Mouse (Mus musculus): Measurements from ENCODE around the gene Spata32.
A peak's percentile ranks its signal among the peaks of the same experiment; 100 is the strongest.

Gene Spata32

DNA sequence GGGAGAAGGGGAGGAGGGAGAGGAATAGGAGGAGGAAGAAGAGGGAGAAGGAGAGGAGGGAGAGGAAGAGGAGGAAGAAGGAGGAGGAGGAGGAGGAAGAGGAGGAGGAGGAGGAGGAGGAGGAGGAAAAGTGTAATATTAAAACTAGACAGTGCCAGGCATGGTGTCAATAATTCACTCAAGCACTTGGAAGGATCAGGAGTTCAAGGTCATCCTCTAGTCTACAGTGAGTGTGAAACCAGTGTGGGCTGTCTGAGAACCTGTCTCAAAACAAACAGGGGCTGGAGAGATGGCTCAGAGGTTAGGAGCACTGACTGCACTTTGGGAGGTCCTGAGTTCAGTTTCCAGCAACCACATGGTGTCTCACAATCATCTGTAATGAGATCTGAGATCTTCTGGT is 15.9 kb downstream of the Spata32 start:
- no peak for DNase-seq (ENCODE audit: low spot score in 2 of 2)

DNA sequence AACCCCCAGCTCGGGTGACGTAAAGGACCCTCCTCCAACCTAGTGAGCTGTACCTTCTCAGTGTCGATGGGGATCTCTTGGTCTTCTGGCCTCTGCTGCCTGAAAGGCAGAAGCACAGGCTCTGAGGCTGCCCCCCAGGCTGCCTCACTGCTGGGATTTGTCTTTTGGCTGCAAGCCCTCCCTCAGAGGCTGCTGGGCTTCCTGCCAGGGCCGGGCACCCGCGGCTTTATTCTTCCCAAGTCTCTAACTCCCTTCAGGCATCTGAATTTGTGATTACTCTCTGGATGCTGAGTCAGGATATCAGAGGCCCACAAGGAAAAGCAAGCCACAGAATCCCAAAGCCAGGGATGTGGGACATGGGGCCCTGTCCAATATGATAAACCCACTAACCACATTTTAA is 16.6 kb downstream of the Spata32 start:
- DNase-seq (ENCODE audit: low spot score in 2 of 2): no peak

DNA sequence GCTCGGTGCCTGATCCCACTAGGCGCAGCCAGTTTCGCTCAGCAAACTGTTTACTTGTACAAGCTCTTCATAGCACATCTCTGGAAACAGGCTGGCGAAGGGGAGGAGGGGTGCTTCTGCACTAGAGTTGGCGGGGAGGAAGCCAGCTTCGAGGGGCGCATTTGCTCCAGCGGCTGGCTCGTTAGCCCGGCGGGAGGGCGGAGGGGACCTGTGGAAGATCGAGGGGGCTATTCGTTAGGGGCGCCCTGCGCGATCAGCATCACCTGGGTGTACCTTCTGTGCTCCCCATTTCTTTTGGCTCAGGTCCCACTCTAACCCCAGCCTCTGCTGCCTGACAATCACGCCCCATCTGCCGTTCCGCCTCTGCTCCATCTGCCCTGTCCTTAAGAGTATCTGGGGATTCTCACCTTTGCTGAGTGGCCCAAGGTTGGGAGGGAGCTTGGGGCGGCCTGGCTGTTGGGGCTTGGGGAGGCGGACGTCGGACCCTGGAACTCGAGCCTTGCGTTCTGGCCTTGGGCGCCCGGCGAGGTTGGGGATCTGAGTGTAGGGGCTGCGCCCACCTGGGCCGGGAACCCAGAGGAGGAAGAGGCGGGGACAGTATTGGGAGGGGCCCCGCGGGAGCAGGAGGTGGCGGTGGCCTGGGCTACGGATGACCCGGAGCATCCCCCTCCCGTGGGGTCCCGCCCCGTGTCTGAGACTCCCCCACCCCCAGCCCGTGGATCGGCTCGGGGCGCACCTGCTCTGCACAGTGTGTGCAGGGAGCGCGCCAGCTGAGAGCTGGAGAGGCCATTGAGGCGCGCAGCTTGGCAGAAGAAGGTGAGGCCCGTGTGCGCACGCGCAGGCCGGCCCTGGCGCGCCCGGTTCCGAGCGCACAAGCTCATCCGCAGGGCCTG is 19.1 kb downstream of the Spata32 start:
- no peak for DNase-seq (ENCODE audit: low spot score in 2 of 2)

- DNase-seq (ENCODE audit: low spot score in 2 of 2): no peak
Observed at GRCm38 (mm10) chr11:103198339-103198738, 19.9 kb downstream of the Spata32 start.

- no peak for DNase-seq (ENCODE audit: low spot score in 2 of 2)
Observed at GRCm38 (mm10) chr11:103197340-103197739, 20.9 kb downstream of the Spata32 start.

DNA sequence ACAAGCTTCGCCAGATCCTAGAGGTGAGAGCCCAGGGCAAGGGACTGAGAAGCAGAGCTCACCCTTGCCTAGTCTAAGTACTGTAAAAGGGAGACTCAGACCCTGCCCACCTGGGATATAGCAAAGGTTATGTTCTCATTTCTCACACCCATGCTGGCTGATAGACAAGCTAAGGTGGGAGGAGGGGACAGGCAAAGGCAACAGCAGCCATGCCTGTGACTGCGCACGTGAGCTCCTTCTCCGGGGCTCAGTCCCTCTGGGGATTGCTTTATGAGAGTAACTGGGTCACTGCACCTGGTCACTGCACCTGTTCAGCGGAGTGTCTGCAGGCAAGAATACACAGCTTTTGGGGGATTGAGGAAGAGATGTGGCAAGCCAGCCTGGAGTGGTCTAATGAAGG is 22.6 kb downstream of the Spata32 start:
- DNase-seq (ENCODE audit: low spot score in 2 of 2): no peak

DNA sequence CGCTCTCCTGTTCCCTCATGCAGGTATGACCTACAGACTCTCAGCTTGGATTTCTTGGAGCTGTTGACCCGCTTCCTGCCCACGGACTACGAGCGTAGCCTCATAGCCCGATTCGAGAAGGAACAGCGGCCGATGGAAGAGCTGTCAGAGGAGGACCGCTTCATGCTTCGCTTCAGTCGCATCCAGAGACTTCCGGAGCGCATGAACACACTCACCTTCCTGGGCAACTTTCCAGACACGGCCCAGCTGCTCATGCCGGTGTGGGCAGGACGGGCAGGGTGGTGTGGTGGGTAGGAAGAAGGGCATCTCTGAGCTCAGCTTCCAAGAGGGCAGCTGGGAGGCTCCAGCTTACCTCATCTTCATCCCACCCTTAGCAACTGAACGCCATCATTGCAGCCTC is 23.0 kb downstream of the Spata32 start:
- no peak for DNase-seq (ENCODE audit: low spot score in 2 of 2)

DNA sequence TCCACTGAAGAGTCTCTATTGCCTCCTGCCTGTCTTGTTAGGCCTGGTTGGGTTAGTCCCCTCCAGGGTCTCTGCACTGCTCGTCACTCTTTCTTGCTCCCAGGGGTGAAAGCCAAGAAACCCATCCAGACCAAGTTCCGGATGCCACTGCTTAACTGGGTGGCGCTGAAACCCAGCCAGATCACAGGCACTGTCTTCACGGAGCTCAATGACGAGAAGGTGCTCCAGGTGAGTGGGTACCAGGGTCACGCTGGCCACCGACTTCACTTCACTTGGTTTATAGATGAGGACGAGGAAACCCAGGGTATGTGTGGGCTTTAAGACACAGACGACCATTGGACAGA is 24.4 kb downstream of the Spata32 start:
- DNase-seq (ENCODE audit: low spot score in 2 of 2): no peak

DNA sequence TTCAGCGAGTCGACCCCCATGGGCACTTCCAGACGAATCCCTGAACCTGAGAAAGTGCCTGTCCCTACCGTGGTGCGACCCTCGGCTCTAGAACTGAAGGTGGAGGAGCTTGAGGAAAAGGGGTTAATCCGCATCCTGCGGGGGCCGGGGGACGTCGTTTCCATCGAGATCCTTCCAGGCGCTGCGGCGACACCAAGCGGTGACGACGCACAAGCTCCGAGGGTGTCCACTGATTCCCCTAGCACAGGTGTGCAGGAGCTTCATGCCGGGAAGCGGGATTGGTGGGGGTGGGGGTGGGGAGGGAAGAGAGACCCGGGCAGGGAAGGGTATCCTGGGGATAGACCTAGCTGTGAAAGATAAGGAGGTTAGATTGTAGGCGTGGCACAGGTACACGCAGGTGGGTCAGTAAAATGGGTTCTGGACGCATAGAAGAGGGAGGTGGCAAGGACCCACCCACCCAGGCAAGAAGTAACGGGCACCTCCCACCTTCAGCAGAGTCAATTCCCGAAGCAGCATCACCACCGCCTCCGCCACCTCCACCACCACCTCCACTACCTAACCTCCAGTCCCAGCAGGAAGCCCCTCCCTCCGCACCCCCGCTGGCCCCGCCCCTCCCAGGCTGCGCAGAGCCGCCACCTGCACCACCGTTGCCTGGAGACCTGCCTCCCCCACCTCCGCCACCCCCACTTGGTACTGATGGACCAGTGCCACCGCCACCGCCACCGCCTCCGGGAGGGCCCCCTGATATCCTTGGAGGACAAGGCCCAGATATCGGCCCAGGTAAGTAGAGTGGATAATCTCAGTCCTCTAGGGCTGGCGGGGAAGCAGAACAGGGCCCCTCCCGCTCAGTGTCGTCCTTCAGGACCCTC is 25.0 kb downstream of the Spata32 start:
- DNase-seq (ENCODE audit: low spot score in 2 of 2): no peak

DNA sequence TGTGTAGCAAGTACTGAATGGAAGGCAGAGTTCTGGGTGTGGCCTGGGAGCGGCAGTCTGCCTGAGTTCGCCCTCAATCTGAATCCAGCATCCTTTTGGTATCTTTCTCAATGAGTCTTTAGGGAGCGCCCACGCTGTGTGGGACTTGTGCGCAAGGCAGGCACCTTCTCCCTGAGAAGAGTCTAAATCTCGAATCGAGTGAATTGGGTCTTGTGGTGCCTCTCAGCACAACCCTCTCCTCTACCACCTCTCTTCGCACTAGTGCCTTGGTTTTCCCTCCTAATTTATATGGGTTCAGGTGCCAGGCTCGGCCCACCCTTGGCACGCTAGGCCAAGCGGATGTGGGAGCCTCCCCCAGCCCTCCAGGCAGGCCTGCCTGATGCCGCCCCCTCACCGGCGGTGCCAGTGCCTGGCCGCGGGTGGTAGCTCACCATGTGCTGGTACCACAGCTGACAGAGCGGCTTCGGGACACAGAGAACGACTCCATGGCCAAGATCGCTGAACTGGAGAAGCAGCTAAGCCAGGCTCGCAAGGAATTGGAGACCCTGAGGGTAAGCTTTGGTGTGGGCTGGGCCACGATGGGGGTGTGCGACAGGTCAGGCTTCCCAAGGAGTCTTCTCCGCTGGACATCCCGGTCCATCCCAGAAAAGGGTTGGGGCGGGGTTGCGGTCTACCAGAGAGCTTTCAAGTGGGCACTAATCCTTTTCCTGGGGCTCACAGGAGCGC is 25.8 kb downstream of the Spata32 start:
- no peak for DNase-seq (ENCODE audit: low spot score in 2 of 2)

GRCm38 (mm10) chr11:103184891-103185290 is 33.3 kb downstream of the Spata32 start:
- DNase-seq (ENCODE audit: low spot score in 2 of 2): peak in 1 of 2 experiments; percentile 47

- no peak for DNase-seq (ENCODE audit: low spot score in 2 of 2)
Observed at GRCm38 (mm10) chr11:103181911-103182310, 36.3 kb downstream of the Spata32 start.

- DNase-seq (ENCODE audit: low spot score in 2 of 2): no peak
Observed at GRCm38 (mm10) chr11:103181349-103181748, 36.9 kb downstream of the Spata32 start.

- no peak for DNase-seq (ENCODE audit: low spot score in 2 of 2)
Observed at GRCm38 (mm10) chr11:103180426-103180825, 37.8 kb downstream of the Spata32 start.

DNA sequence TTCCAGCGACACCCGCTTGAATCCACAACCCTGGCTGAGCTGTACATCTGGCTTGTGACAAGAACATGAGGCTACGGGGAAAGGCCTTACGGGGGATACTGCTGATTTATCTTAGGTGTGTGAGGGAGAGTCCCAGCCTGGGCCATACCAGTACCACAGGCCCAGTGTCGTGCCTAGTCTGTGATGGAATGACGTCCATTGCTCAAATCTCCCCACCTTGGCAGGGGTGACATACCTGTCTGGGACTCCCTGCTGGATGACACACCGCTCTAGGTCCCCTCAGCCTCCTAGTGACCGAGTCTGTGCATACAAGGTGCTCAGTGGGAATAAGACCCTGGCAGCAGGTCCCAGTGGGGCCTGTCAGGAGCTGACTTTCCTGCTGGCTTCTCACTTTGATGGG is 39.5 kb downstream of the Spata32 start:
- DNase-seq (ENCODE audit: low spot score in 2 of 2): peak in 1 of 2 experiments; percentile 1

DNA sequence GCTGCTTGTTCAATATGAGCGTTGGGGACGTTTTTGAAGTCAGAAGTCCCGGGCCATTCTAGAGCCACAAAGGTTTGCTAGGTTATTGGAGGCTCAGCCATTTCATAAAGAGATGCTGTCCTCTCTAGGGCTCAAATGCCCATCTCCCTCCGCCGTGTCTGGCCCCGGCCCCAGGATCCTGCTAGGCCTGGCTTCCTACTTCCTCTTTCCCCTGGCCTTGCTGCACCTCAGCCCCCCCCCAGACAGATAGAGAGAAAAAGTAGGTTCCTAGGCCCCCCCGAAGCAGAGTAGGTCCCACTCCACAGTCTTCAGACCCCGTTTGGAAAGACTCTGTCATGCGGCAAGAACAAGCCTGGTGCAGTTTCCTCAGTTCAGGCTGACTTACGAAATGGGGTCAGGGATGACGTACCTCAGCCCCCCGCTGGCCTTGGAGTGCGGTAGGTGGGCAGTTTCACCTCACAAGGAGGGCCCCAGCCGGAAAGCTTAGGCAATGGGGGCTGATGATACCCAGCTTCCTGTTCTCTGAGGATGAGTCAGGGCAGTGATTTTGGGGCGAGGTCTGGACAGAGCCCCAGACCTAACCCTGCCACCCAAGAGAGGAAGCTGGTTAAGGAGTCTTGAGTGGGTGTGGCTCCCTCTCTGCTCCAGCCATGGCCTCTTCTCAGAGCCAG is 40.3 kb downstream of the Spata32 start:
- DNase-seq (ENCODE audit: low spot score in 2 of 2): peak; percentile 48 to 57

DNA sequence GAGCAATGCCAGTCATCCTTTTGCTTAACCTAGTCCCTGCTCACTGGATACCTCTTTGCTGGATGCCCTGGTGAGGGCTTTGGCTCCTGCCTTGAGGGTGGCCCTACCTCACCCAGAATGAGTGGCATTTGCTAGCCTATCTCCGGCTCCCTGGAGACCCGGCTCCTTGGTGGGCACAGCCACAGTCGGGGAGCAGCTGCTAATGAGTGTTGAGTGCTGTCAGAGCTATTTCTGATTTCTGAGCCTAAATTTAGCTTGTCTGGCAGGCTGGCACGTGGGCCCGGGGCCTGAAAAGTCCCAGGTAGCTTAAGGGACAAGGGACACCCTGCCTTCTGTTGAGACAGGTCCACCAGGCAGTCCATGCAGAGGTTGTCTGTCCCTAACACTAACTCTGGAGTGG is 41.0 kb downstream of the Spata32 start:
- peak in 1 of 2 experiments; percentile 3 for DNase-seq (ENCODE audit: low spot score in 2 of 2)

GRCm38 (mm10) chr11:103176510-103176909 is 41.7 kb downstream of the Spata32 start:
- no peak for DNase-seq (ENCODE audit: low spot score in 2 of 2)

- DNase-seq (ENCODE audit: low spot score in 2 of 2): peak; percentile 58 to 60
Observed at GRCm38 (mm10) chr11:103175688-103176442, 42.4 kb downstream of the Spata32 start.

- peak; percentile 97 for DNase-seq (ENCODE audit: low spot score in 2 of 2)
Observed at GRCm38 (mm10) chr11:103174891-103175391, 43.3 kb downstream of the Spata32 start.
